Mouse (Mus musculus) embryonic fibroblast, embryonic 13.5 days (primary cell): ENCODE measurements around the gene Mrfap1. TPM values are rescaled to one million over a fixed set of nuclear protein-coding genes. Genes with fewer than 3 reads are reported as not detected.

Source experiments
- H3K27ac ChIP-seq: 2 replicates; pipeline ENCODE4 v1.5.1; 2012; ENCODE audit warnings: low read length, control low read depth, inconsistent platforms; ENCODE audit not compliant: insufficient read depth
- H3K4me1 ChIP-seq: 2 replicates; pipeline ENCODE4 v1.6.1; 2011; ENCODE audit warnings: low read length; ENCODE audit not compliant: control insufficient read depth, insufficient read depth
- H3K4me3 ChIP-seq: 2 replicates; pipeline ENCODE4 v1.5.1; 2011; ENCODE audit warnings: mild to moderate bottlenecking, control low read depth, low read length; ENCODE audit not compliant: insufficient read depth
- CTCF ChIP-seq: IDR thresholded peaks from 2 replicates; pipeline ENCODE4 v1.5.1; 2011; ENCODE audit warnings: mild to moderate bottlenecking, control low read depth, low read length, moderate library complexity, borderline replicate concordance; ENCODE audit not compliant: insufficient read depth
- POLR2A ChIP-seq: IDR thresholded peaks from 2 replicates; pipeline ENCODE4 v1.6.1; 2011; ENCODE audit warnings: low read depth, mild to moderate bottlenecking, control low read depth, low read length, moderate library complexity
- polyA plus RNA-seq: library from polyadenylated mRNA; stranded (reverse); fragments of >200 nt; gene quantifications from 2 replicates; pipeline ENCODE4 v1.2.4, GENCODE M21; 2011; ENCODE audit warnings: low read depth; ENCODE audit not compliant: missing spikeins, insufficient read length

Mrfap1 gene
- polyA plus RNA-seq, 1 experiment: 394 TPM

- no peaks in the 10 kb centered on the region; the same call in 1 of the 2 replicates for H3K4me1 ChIP-seq
- no peak overlapping the region for H3K27ac ChIP-seq
- TF ChIP-seq CTCF (no peak), POLR2A (no peak)
- H3K4me3 ChIP-seq: no peak overlapping the region
Observed at GRCm38 (mm10) chr5:36791861-36792260, 4.7 kb downstream of the Mrfap1 start.

- TF ChIP-seq POLR2A (no peak), CTCF (no peak)
- Histone ChIP-seq H3K4me3 (no peak overlapping the region), H3K27ac (no peak overlapping the region), H3K4me1 (no peaks in the 10 kb centered on the region)
Observed at GRCm38 (mm10) chr5:36786052-36786451, 10.5 kb downstream of the Mrfap1 start.

GRCm38 (mm10) chr5:36779512-36779911 lies 17.1 kb downstream of the Mrfap1 start:
- Histone ChIP-seq H3K4me3 (no peak overlapping the region), H3K4me1 (no peaks in the 10 kb centered on the region), H3K27ac (no peak overlapping the region)
- 0 out of 2 replicates have a peak, but pooled peaks have one; percentile 23 for TF ChIP-seq POLR2A
- TF ChIP-seq CTCF: no peak

- Histone ChIP-seq H3K4me1 (no peaks in the 10 kb centered on the region), H3K27ac (no peak overlapping the region), H3K4me3 (no peak overlapping the region)
- TF ChIP-seq CTCF (no peak), POLR2A (no peak)
Observed at GRCm38 (mm10) chr5:36778901-36779300, 17.7 kb downstream of the Mrfap1 start.

GRCm38 (mm10) chr5:36777186-36777585 lies 19.4 kb downstream of the Mrfap1 start:
- Histone ChIP-seq H3K27ac (no peak overlapping the region), H3K4me3 (no peak overlapping the region), H3K4me1 (no peaks in the 10 kb centered on the region)
- TF ChIP-seq POLR2A: no peak
- no peak for TF ChIP-seq CTCF

- no peaks in the 10 kb centered on the region for H3K4me1 ChIP-seq
- TF ChIP-seq POLR2A (no peak), CTCF (no peak)
- H3K4me3 ChIP-seq: no peak overlapping the region
- no peak overlapping the region for H3K27ac ChIP-seq
Observed at GRCm38 (mm10) chr5:36776021-36776575, 20.5 kb downstream of the Mrfap1 start.

GRCm38 (mm10) chr5:36775317-36775716 lies 21.3 kb downstream of the Mrfap1 start:
- no peak for TF ChIP-seq CTCF
- TF ChIP-seq POLR2A: no peak
- H3K4me3 ChIP-seq: no peak overlapping the region

GRCm38 (mm10) chr5:36772586-36772985 lies 24.0 kb downstream of the Mrfap1 start:
- Histone ChIP-seq H3K27ac (no peak overlapping the region), H3K4me1 (no peaks in the 10 kb centered on the region), H3K4me3 (no peak overlapping the region)
- TF ChIP-seq CTCF (no peak), POLR2A (no peak)

More at GRCm38 (mm10) chr5:36775317-36775716, 21.3 kb downstream of the Mrfap1 start:
- H3K4me1 ChIP-seq: no peaks in the 10 kb centered on the region
- H3K27ac ChIP-seq: no peak overlapping the region

GRCm38 (mm10) chr5:36769603-36770002 lies 27.0 kb downstream of the Mrfap1 start:
- H3K4me1 ChIP-seq: no peaks in the 10 kb centered on the region
- TF ChIP-seq POLR2A: no peak
- TF ChIP-seq CTCF: no peak

GRCm38 (mm10) chr5:36766958-36767703 lies 29.4 kb downstream of the Mrfap1 start:
- Histone ChIP-seq H3K27ac (no peak overlapping the region), H3K4me3 (no peak overlapping the region), H3K4me1 (no peaks in the 10 kb centered on the region)
- TF ChIP-seq POLR2A (no peak), CTCF (no peak)

More at GRCm38 (mm10) chr5:36769603-36770002, 27.0 kb downstream of the Mrfap1 start:
- H3K27ac ChIP-seq: no peak overlapping the region
- no peak overlapping the region for H3K4me3 ChIP-seq

- TF ChIP-seq POLR2A (no peak), CTCF (no peak)
- H3K4me1 ChIP-seq: no peaks in the 10 kb centered on the region
- no peak overlapping the region for H3K4me3 ChIP-seq
- no peak overlapping the region for H3K27ac ChIP-seq
Observed at GRCm38 (mm10) chr5:36759848-36760247, 36.7 kb downstream of the Mrfap1 start.
